Mouse (Mus musculus) myocyte (in vitro differentiated cells): ENCODE measurements around the gene Bbs9. TPM values are rescaled to one million over a fixed set of nuclear protein-coding genes. Genes with fewer than 3 reads are reported as not detected.

Experiments
- H3K27me3 ChIP-seq: one replicate; pipeline ENCODE4 v1.6.1; 2011; ENCODE audit not compliant: control insufficient read depth, insufficient read depth, insufficient read length
- H3K36me3 ChIP-seq: one replicate; pipeline ENCODE4 v1.6.1; 2011; ENCODE audit not compliant: control insufficient read depth, insufficient read depth
- H3K4me2 ChIP-seq: one replicate; pipeline ENCODE4 v1.6.1; 2011; ENCODE audit warnings: low read depth, control low read depth
- H3K4me3 ChIP-seq: one replicate; pipeline ENCODE4 v1.5.1; 2011; ENCODE audit warnings: mild to moderate bottlenecking, control low read depth, moderate library complexity
- H3K79me2 ChIP-seq: one replicate; pipeline ENCODE4 v1.6.1; 2011; ENCODE audit not compliant: control insufficient read depth, insufficient read depth
- H3ac ChIP-seq: one replicate; pipeline ENCODE4 v1.6.1; 2011; ENCODE audit not compliant: control insufficient read depth, insufficient read length
- CEBPB ChIP-seq: IDR thresholded peaks from 2 replicates; pipeline ENCODE4 v1.6.1; 2011; ENCODE audit warnings: mild to moderate bottlenecking, moderate library complexity; ENCODE audit not compliant: poor library complexity, insufficient read depth, severe bottlenecking
- E2F4 ChIP-seq: IDR thresholded peaks from one replicate; pipeline ENCODE4 v1.6.1; 2011; ENCODE audit warnings: mild to moderate bottlenecking, control low read depth, moderate library complexity; ENCODE audit not compliant: insufficient read depth
- MAX ChIP-seq: IDR thresholded peaks from one replicate; pipeline ENCODE4 v1.6.1; 2011; ENCODE audit warnings: low read depth, mild to moderate bottlenecking, control low read depth
- MYOD1 ChIP-seq, 3 experiments: IDR thresholded peaks; one replicate each; pipeline ENCODE4 v1.6.1; 2011; ENCODE audit warnings: control low read depth in 2 of 3, low read depth in 2 of 3, mild to moderate bottlenecking in 2 of 3, moderate library complexity in 1 of 3; ENCODE audit not compliant: insufficient read length in 2 of 3, control insufficient read depth in 1 of 3
- MYOG ChIP-seq, 3 experiments: IDR thresholded peaks; one replicate each; pipeline ENCODE4 v1.6.1; 2011; ENCODE audit warnings: control low read depth in 2 of 3, low read depth in 2 of 3, mild to moderate bottlenecking in 2 of 3; ENCODE audit not compliant: insufficient read length in 2 of 3, control insufficient read depth in 1 of 3, insufficient read depth in 1 of 3
- POLR2A ChIP-seq: IDR thresholded peaks from one replicate; pipeline ENCODE4 v1.6.1; 2011; ENCODE audit warnings: low read depth, mild to moderate bottlenecking, control low read depth, moderate library complexity; ENCODE audit not compliant: insufficient read length
- POLR2AphosphoS2 ChIP-seq: IDR thresholded peaks from one replicate; pipeline ENCODE4 v1.6.1; 2011; ENCODE audit warnings: low read depth, control low read depth; ENCODE audit not compliant: insufficient read length
- REST ChIP-seq: IDR thresholded peaks from one replicate; pipeline ENCODE4 v1.6.1; 2011; ENCODE audit warnings: mild to moderate bottlenecking, control low read depth, moderate library complexity; ENCODE audit not compliant: insufficient read depth, insufficient read length
- SRF ChIP-seq: IDR thresholded peaks from one replicate; pipeline ENCODE4 v1.6.1; 2011; ENCODE audit warnings: low read depth; ENCODE audit not compliant: control insufficient read depth, insufficient read length
- TCF12 ChIP-seq: IDR thresholded peaks from one replicate; pipeline ENCODE4 v1.6.1; 2011; ENCODE audit warnings: mild to moderate bottlenecking, control low read depth; ENCODE audit not compliant: poor library complexity, insufficient read depth, severe bottlenecking
- TCF3 ChIP-seq: IDR thresholded peaks from one replicate; pipeline ENCODE4 v1.6.1; 2011; ENCODE audit warnings: low read depth, control low read depth; ENCODE audit not compliant: insufficient read length
- USF1 ChIP-seq: IDR thresholded peaks from one replicate; pipeline ENCODE4 v1.6.1; 2011; ENCODE audit warnings: low read depth, mild to moderate bottlenecking, control low read depth, moderate library complexity
- polyA plus RNA-seq: library from polyadenylated mRNA; unstranded; fragments of >200 nt; fragmentation: generic; extraction: Trizol; gene quantifications from one replicate; pipeline ENCODE4 v1.2.1, GENCODE M21; 2012; ENCODE audit warnings: missing spikeins

Gene Bbs9
- polyA plus RNA-seq, 1 experiment, result 3.6 TPM

DNA sequence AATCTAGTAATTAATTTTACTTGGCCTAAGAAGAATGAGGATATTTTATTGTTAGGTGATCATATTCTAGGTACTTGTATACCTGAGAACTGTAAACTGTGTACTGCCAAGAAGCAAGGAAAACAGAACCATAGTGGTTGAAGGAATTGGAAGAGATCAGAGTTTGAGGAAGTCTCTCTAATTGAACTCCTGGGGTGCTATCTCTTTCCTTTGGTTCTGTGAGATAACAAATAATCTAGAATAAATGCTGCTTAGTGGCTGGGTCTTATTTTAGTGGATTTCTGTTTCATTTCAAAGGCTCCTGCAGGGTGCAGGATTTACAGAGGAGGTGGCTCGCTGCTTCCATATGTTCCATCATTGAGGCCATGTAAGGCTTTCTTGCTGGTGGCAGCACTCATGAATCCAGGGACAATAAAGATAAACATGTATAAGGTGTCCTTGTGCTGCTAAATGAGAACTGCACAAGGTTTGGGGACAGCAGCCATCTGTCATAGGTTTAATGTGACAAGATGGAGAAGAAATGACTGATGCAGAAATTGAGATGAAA, 226.6 kb downstream of the Bbs9 start:
- Histone ChIP-seq H3K36me3 (no peaks in the 10 kb centered on the region), H3ac (no peak overlapping the region), H3K4me2 (no peak overlapping the region), H3K4me3 (no peak overlapping the region), H3K27me3 (no peaks in the 10 kb centered on the region), H3K79me2 (no peaks in the 10 kb centered on the region)
- no peak for TF ChIP-seq TCF3
- TF ChIP-seq REST, result no peak
- no peak for TF ChIP-seq MYOD1 (IDR thresholded peaks at IDR 0.05; ENCODE audit: control insufficient read depth in 1 of 3, insufficient read length in 2 of 3, low read depth in 2 of 3)
- TF ChIP-seq SRF, result no peak
- no peak for TF ChIP-seq E2F4
- no peak for TF ChIP-seq MAX
- TF ChIP-seq CEBPB, result no peak
- TF ChIP-seq TCF12, result no peak
- no peak for TF ChIP-seq POLR2A
- no peak for TF ChIP-seq USF1

DNA sequence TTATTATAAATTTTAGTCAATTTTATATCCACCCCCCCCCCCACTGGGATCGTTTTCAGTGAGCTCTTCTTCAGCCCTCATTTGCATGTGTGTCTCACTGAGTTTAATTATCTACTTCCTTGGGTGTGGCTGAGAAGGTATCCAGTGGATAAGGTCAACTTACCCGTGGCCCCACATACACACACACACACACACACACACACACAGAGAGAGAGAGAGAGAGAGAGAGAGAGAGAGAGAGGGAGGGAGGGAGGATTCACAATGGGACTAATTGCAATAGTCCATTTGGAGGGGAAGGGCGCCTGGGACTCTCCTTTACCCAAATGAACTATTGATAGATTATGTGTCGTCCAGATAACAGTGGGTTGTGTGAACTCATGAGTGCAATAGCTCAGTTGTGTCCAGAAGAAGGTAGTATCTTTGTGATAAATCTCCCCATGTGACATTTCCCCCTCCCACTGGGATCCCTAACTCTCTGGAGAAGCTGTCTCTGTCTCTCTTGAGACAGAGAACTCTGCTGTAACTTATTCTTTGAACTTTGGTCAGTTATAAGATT, 227.4 kb downstream of the Bbs9 start:
- no peaks in the 10 kb centered on the region for H3K79me2 ChIP-seq
- no peaks in the 10 kb centered on the region for H3K36me3 ChIP-seq
- H3K4me3 ChIP-seq, result no peak overlapping the region
- no peak for TF ChIP-seq TCF3
- no peak for TF ChIP-seq MYOG (IDR thresholded peaks at IDR 0.05; ENCODE audit: control insufficient read depth in 1 of 3, insufficient read depth in 1 of 3, insufficient read length in 2 of 3, low read depth in 2 of 3)
- no peaks in the 10 kb centered on the region for H3K27me3 ChIP-seq
- no peak overlapping the region for H3ac ChIP-seq
- no peak overlapping the region for H3K4me2 ChIP-seq

DNA sequence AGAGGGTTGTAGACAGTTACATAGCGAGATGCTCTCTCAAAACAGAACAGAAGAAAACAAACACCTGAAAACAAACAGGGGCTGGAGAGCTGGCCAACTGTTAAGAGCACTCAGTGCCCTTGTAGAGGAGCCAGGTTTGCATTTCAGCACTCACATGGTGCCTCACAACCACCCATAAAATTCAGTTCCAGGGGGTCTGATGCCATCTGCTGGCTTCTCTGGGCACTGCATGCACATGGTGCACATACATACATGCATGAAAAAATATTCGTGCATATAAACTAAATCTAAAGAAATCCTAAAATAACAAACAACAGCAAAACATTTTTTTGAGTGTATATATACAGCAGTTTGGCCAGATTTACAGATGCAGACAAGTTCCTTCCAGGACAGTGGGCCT, 228.0 kb downstream of the Bbs9 start:
- TF ChIP-seq MYOD1 (IDR thresholded peaks at IDR 0.05; ENCODE audit: control insufficient read depth in 1 of 3, insufficient read length in 2 of 3, low read depth in 2 of 3), result no peak
- no peak for TF ChIP-seq E2F4
- no peak for TF ChIP-seq POLR2A
- TF ChIP-seq POLR2AphosphoS2, result no peak
- no peak for TF ChIP-seq TCF12
- no peak for TF ChIP-seq USF1
- TF ChIP-seq MAX, result no peak
- TF ChIP-seq SRF, result no peak
- TF ChIP-seq TCF3, result no peak
- no peak for TF ChIP-seq MYOG (IDR thresholded peaks at IDR 0.05; ENCODE audit: control insufficient read depth in 1 of 3, insufficient read depth in 1 of 3, insufficient read length in 2 of 3, low read depth in 2 of 3)
- no peak for TF ChIP-seq REST
- no peak for TF ChIP-seq CEBPB
- Histone ChIP-seq H3K4me2 (no peak overlapping the region), H3K36me3 (no peaks in the 10 kb centered on the region), H3K27me3 (no peaks in the 10 kb centered on the region), H3K4me3 (no peak overlapping the region), H3K79me2 (no peaks in the 10 kb centered on the region), H3ac (no peak overlapping the region)

DNA sequence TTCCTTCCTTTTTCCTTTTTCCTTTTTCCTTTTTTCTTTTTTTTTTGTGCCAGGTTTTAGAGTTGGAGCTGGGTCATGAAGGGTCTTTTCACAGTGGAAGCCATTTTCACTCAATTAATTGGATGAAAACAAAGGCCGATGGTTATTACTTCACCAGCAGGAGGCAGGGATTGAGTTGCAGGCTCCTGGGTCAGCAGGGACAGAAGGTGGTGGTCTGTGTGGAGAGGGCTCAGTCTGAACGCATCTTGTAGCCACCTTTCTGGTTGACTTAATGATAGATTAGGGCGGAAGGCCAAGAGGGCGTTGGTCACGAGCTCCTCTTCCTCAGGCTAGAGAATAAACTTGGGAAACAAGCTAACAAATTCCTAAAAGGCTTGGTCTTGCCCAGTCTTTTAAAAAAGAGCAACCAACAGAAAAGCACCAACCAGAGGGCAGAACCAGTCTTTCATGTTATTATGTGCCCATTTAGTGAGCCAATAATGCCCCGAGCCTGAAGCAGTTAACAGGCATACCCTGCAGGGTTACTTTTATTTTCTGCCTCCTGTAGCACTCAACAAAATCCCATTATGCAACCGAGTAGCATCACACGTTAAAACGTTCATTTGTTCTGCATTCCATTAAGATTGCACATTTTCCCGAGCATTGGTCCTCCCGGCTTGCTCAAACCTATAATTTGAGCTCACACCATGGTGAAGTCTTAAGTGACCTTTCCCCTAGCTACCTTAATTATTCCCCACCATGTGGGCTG, 231.8 kb downstream of the Bbs9 start:
- Histone ChIP-seq H3K4me2 (no peak overlapping the region), H3ac (no peak overlapping the region), H3K36me3 (no peaks in the 10 kb centered on the region), H3K27me3 (no peaks in the 10 kb centered on the region), H3K79me2 (no peaks in the 10 kb centered on the region), H3K4me3 (no peak overlapping the region)
- TF ChIP-seq POLR2AphosphoS2, result no peak
- TF ChIP-seq USF1, result no peak

DNA sequence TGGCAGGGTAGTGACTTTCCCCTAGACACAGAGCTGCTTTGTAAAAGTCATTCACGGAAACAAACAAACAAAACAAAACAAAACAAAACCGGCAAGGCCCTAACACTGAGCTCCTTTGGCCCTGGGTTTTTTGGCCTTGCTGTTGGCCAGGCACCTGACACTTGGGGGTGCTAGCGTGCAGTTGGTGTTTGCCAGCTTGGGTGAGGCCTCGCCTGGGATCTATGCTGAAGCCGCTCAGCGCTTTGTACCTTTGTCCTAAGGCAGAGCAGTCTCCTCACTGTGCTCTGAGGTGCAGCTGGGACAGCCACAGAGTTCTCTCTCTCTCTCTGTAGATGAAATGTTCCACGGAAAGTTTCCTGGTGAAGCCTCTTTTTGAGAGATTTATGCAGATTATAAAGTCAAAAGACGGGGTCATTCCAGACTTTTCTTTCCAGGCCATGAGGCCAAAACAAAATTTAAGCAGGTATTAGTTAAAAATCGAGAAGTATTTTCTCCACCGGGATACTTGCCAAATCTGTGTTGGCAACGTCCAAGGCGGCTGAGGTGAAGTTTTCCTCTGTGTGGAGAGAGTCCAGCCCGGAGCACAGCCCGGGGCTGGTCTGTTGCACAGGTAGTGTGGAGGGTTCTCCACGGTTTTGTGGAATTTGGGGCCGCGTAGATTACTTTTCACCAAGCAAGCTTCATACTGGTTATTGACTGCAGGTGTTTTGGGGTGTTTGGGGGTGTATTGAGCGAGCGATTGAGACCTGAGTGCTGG, 233.6 kb downstream of the Bbs9 start:
- Histone ChIP-seq H3K79me2 (no peaks in the 10 kb centered on the region), H3K27me3 (no peaks in the 10 kb centered on the region), H3K36me3 (no peaks in the 10 kb centered on the region), H3K4me2 (no peak overlapping the region), H3ac (no peak overlapping the region), H3K4me3 (no peak overlapping the region)
- no peak for TF ChIP-seq SRF
- no peak for TF ChIP-seq MYOD1 (IDR thresholded peaks at IDR 0.05; ENCODE audit: control insufficient read depth in 1 of 3, insufficient read length in 2 of 3, low read depth in 2 of 3)
- TF ChIP-seq POLR2AphosphoS2, result no peak
- TF ChIP-seq MAX, result no peak
- TF ChIP-seq MYOG (IDR thresholded peaks at IDR 0.05; ENCODE audit: control insufficient read depth in 1 of 3, insufficient read depth in 1 of 3, insufficient read length in 2 of 3, low read depth in 2 of 3), result no peak
- no peak for TF ChIP-seq CEBPB
